Mouse (Mus musculus) CH12.LX (cell line): ENCODE measurements at regions not wholly inside any gene's neighbourhood (a gene's known extent, or its start where the extent isn't known, plus 50 kb on each side); places are given as distances from the start of the nearest gene placed in this dataset.

Source experiments
- CTCF ChIP-seq, 2 experiments: IDR thresholded peaks in 1 of 2; conservative IDR thresholded peaks in 1 of 2; 2 replicates each; pipeline ENCODE4 v1.5.1; 2011 to 2012; ENCODE audit warnings: low read depth in 2 of 2, low read length in 2 of 2, improper control_type of control experiment in 1 of 2, inconsistent platforms in 1 of 2, mild to moderate bottlenecking in 1 of 2, moderate library complexity in 1 of 2
- ETS1 ChIP-seq: conservative IDR thresholded peaks from 2 replicates; pipeline ENCODE4 v1.6.1; 2012; ENCODE audit warnings: low read depth, mild to moderate bottlenecking, inconsistent platforms, low read length, improper control_type of control experiment, moderate library complexity

- no peak for TF ChIP-seq ETS1
- TF ChIP-seq CTCF (conservative IDR thresholded peaks at IDR 0.05 in 1 of 2, IDR thresholded peaks at IDR 0.05 in 1 of 2; ENCODE audit: low read depth in 2 of 2, low read length in 2 of 2) = no peak
These were observed 203.7 kb downstream of the Dusp6 start for GRCm38 (mm10) chr10:99466695-99467094.
